Mouse (Mus musculus) left cerebral cortex, adult 9 months (tissue): ENCODE measurements around the gene Rcan1.

Experiments used
- DNase-seq, 2 experiments: peaks; one replicate each; pipeline ENCODE4 v3.0.0; 2022; ENCODE audit warnings: low spot score in 2 of 2

The Rcan1 gene

GRCm38 (mm10) chr16:92353295-92353694 lies 117.4 kb downstream of the Rcan1 start:
- no peak for DNase-seq

DNA sequence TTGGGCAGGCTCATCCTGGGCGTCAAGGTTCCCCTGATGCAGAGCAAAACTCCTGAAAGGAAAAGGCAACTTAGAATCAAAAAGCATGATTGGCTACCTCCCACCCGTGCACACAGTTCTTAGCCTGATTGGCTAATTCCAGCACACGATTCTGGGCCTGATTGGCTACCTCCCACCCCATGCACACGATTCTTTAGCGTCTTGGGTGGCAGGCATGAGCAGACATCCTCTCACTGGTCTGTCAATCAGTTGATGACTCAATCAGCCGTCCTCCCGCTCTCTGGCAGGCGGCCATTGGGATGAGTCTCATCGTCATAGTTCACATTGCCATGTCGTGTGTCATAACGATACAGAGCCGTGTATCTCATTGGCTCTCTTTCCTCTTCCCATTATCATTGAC lies 121.7 kb downstream of the Rcan1 start:
- no peak for DNase-seq

DNA sequence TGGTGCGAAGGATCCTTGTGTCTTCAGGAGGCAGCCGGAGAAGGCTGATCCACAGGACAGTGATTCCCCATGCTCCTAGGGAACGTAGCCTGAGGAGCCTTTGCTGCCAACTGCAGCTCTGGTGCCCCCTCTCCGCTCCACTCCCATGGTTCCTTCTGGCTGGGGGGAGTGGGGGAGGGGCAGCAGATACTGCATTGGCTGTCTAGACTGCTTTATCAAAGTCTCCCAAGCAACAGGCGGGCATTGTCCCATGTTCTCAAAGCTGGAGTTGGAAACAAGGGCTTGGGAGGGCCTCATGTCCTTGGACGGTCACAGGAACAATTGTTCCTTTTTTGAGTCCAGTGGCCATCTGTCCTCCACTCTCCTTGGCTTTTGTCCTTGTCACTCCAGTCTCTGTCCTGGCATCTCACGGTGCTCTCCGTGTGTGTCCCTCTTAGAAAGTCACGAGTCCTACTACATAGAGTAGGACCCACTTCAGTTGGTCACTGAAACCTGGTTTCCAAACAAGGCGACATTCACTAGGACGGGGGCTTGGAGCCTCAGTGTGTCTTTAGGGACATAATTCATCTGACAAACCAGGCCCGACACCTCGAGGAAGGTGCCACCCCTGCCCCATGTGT lies 124.3 kb downstream of the Rcan1 start:
- DNase-seq = no peak

DNA sequence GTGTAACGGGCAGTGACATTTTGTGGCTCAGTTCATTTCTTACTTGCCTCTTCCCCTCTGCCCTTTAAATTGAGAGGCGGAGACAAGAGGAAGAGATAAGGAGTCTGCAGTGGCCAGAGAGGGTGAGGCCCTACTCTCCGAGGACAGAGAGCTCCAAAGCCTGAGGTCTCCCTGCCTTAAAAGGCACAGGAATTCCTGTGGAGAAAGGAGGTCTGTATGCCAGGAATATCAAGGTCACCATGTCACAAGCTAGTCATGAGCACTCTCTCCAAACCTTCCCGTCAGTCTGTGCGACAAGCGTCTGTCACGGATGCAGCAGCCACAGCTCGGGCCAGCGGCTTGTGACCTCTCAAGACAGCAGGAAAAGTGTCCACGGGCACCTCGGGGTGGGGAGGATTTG lies 125.5 kb downstream of the Rcan1 start:
- no peak for DNase-seq
